Mouse (Mus musculus) intestine, postnatal 0 days (tissue): ENCODE results near the gene Irf7. TPM values are rescaled to one million over a fixed set of nuclear protein-coding genes. Genes with fewer than 3 reads are reported as not detected.
A peak's percentile ranks its signal among the peaks of the same experiment; 100 is the strongest.

Experiments
- ATAC-seq: fragments of 200-750 bp; cut with Nextera tagmentation; 2 replicates; pipeline ENCODE4 v1.8.0; 2017; ENCODE audit warnings: mild to moderate bottlenecking, moderate TSS enrichment, moderate library complexity
- H3K27ac ChIP-seq: fragments of 300-500 bp; sonication (generic); 2 replicates; pipeline ENCODE4 v1.5.1; 2014; ENCODE audit warnings: mild to moderate bottlenecking, low read depth, low read length, moderate library complexity
- H3K27me3 ChIP-seq: fragments of 300-500 bp; sonication (generic); replicated peaks from 2 replicates; pipeline ENCODE4 v1.6.1; 2014; ENCODE audit warnings: low read length, mixed read lengths; ENCODE audit not compliant: control insufficient read depth, insufficient read depth
- H3K36me3 ChIP-seq: fragments of 300-500 bp; sonication (generic); 2 replicates; pipeline ENCODE4 v1.6.1; 2014; ENCODE audit warnings: mild to moderate bottlenecking, moderate library complexity; ENCODE audit not compliant: control insufficient read depth, insufficient read depth
- H3K4me1 ChIP-seq: fragments of 300-500 bp; sonication (generic); replicated peaks from 2 replicates; pipeline ENCODE4 v1.6.1; 2014; ENCODE audit warnings: antibody characterized with exemption, low read length, mixed read lengths; ENCODE audit not compliant: control insufficient read depth, insufficient read depth
- H3K4me2 ChIP-seq: fragments of 300-500 bp; sonication (generic); replicated peaks from 2 replicates; pipeline ENCODE4 v1.6.1; 2014; ENCODE audit warnings: low read depth, mild to moderate bottlenecking, moderate library complexity
- H3K4me3 ChIP-seq: fragments of 300-500 bp; sonication (generic); 2 replicates; pipeline ENCODE4 v1.5.1; 2014; ENCODE audit warnings: low read depth, low read length
- H3K9ac ChIP-seq: fragments of 300-500 bp; sonication (generic); 2 replicates; pipeline ENCODE4 v1.6.1; 2014; ENCODE audit warnings: mild to moderate bottlenecking, low read depth, low read length
- H3K9me3 ChIP-seq: fragments of 300-500 bp; sonication (generic); 2 replicates; pipeline ENCODE4 v1.6.1; 2016; ENCODE audit warnings: mixed run types; ENCODE audit not compliant: control insufficient read depth
- CTCF ChIP-seq: sonication (generic); IDR thresholded peaks from 2 replicates; pipeline ENCODE4 v1.5.1; 2016; ENCODE audit warnings: low read depth, mild to moderate bottlenecking, control low read depth, antibody characterized with exemption, moderate library complexity
- WGBS: fragments of 180-500 bp; shearing (Covaris S2); extraction: QIAGEN DNeasy Blood & Tissue Kit; methylation state at CpG from one replicate; pipeline ENCODE4 v1.1.7; 2014; 5-methylcytosine and 5-hydroxymethylcytosine counted together
- polyA plus RNA-seq: library from polyadenylated mRNA; unstranded; fragments of >200 nt; fragmentation: Nextera tagmentation; extraction: Ambion mirVana; gene quantifications from 2 replicates; pipeline ENCODE4 v1.2.1, GENCODE M21; 2015

Irf7 gene
- 120 and 124 TPM in 2 replicates for polyA plus RNA-seq

- peak within 1 kb of the TSS; percentile 82 for H3K27ac ChIP-seq
- H3K9ac ChIP-seq, result peak within 1 kb of the TSS; percentile 79
- peak within 1 kb of the TSS; percentile 70 for H3K4me3 ChIP-seq
- no peaks in the 10 kb centered on the region for H3K27me3 ChIP-seq
- H3K9me3 ChIP-seq, result no peaks in the 10 kb centered on the region
- peaks cover 3% of the 10 kb centered on the region; the same call in 1 of the 2 replicates for H3K4me1 ChIP-seq
- WGBS, result 4% methylated on average over 25 of the region's 25 CpGs
- TF ChIP-seq CTCF, result no peak
- peak; percentile 74 for ATAC-seq
- H3K4me2 ChIP-seq, result peak within 1 kb of the TSS; percentile 80
- H3K36me3 ChIP-seq, result peaks cover 49% of the 10 kb centered on the region
These were observed at the start of gene Irf7 for GRCm38 (mm10) chr7:141265739-141266561. TSS of gene Irf7 (minus strand) at chr7:141266481.

- H3K4me2 ChIP-seq, result no peak overlapping the region
- WGBS, result 65% methylated on average over 5 of the region's 5 CpGs
- H3K27ac ChIP-seq, result 0 out of 2 replicates have a peak overlapping the region, but pooled peaks have one; percentile 73
- H3K4me1 ChIP-seq, result no peaks in the 10 kb centered on the region
- H3K4me3 ChIP-seq, result no peak overlapping the region
- no peaks in the 10 kb centered on the region for H3K27me3 ChIP-seq
- H3K9me3 ChIP-seq, result no peaks in the 10 kb centered on the region
- peaks cover 64% of the 10 kb centered on the region for H3K36me3 ChIP-seq
- peak; percentile 82 for TF ChIP-seq CTCF
- no peak overlapping the region for H3K9ac ChIP-seq
- ATAC-seq, result peak; percentile 75
These were observed 49.7 kb upstream of the Irf7 start for GRCm38 (mm10) chr7:141315974-141316373.

DNA sequence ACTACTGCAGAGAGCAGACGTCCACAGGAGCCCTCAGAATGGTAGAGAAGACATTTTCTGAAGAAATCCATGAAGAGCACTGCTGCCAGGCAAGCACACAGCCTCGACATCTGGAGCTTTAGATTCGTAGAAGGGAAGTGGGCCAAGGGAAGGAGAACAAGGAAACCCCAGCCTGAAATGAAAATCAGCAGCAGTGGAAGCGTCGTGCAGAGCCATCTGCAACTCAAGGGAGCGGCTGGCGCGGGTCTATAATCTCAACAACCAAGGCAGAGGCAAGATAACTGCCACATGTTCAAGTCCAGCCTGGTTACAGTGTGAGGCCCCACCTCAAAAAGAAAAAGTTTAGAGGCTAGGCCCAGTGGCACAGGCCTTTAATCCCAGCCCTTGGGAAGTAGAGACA, 48.8 kb upstream of the Irf7 start:
- H3K4me2 ChIP-seq, result no peak overlapping the region
- 80% methylated on average over 8 of the region's 8 CpGs for WGBS
- peaks cover 64% of the 10 kb centered on the region for H3K36me3 ChIP-seq
- no peaks in the 10 kb centered on the region for H3K27me3 ChIP-seq
- 0 out of 2 replicates have a peak overlapping the region, but pooled peaks have one; percentile 24 for H3K27ac ChIP-seq
- H3K4me1 ChIP-seq, result no peaks in the 10 kb centered on the region
- H3K4me3 ChIP-seq, result no peak overlapping the region
- TF ChIP-seq CTCF, result no peak
- no peaks in the 10 kb centered on the region for H3K9me3 ChIP-seq
- ATAC-seq, result no peak
- no peak overlapping the region for H3K9ac ChIP-seq

GRCm38 (mm10) chr7:141314416-141314815, 48.1 kb upstream of the Irf7 start:
- no peak for TF ChIP-seq CTCF
- Histone ChIP-seq H3K9me3 (no peaks in the 10 kb centered on the region), H3K4me2 (no peak overlapping the region), H3K36me3 (peaks cover 66% of the 10 kb centered on the region), H3K4me3 (no peak overlapping the region), H3K27me3 (no peaks in the 10 kb centered on the region), H3K9ac (no peak overlapping the region), H3K27ac (no peak overlapping the region), H3K4me1 (no peaks in the 10 kb centered on the region)
- ATAC-seq, result no peak
- 83% methylated on average over 2 of the region's 2 CpGs for WGBS

GRCm38 (mm10) chr7:141304537-141304936, 38.3 kb upstream of the Irf7 start:
- WGBS, result 66% methylated on average over 4 of the region's 4 CpGs
- no peak overlapping the region for H3K27ac ChIP-seq
- H3K9me3 ChIP-seq, result no peaks in the 10 kb centered on the region

GRCm38 (mm10) chr7:141302702-141303268, 36.5 kb upstream of the Irf7 start:
- no peak overlapping the region for H3K4me2 ChIP-seq
- 78% methylated on average over 1 of the region's 1 CpGs for WGBS
- H3K9ac ChIP-seq, result no peak overlapping the region
- H3K27ac ChIP-seq, result 0 out of 2 replicates have a peak overlapping the region, but pooled peaks have one; percentile 21
- no peak for TF ChIP-seq CTCF
- no peaks in the 10 kb centered on the region for H3K9me3 ChIP-seq
- H3K27me3 ChIP-seq, result no peaks in the 10 kb centered on the region
- no peaks in the 10 kb centered on the region for H3K4me1 ChIP-seq
- ATAC-seq, result no peak
- H3K36me3 ChIP-seq, result peaks cover 64% of the 10 kb centered on the region
- H3K4me3 ChIP-seq, result no peak overlapping the region

More at GRCm38 (mm10) chr7:141304537-141304936, 38.3 kb upstream of the Irf7 start:
- ATAC-seq, result no peak
- Histone ChIP-seq H3K4me3 (no peak overlapping the region), H3K4me2 (no peak overlapping the region), H3K27me3 (no peaks in the 10 kb centered on the region), H3K4me1 (no peaks in the 10 kb centered on the region), H3K9ac (no peak overlapping the region), H3K36me3 (peaks cover 79% of the 10 kb centered on the region)
- TF ChIP-seq CTCF, result no peak
